Mouse (Mus musculus) heart, adult 8-10 months (tissue): ENCODE data around the gene Exosc10. TPM values are rescaled to one million over a fixed set of nuclear protein-coding genes. Genes with fewer than 3 reads are reported as not detected.

ENCODE experiments used
- DNase-seq: peaks from one replicate; pipeline ENCODE4 v3.0.0; 2022; ENCODE audit warnings: low spot score
- total RNA-seq, 4 experiments: library from RNA; stranded (reverse); gene quantifications; 2 replicates each; pipeline ENCODE4 v1.2.4; 2022

Gene Exosc10
- total RNA-seq, 4 experiments from 2014 or later = 31.6 to 40.9 (median 35.7) TPM

DNA sequence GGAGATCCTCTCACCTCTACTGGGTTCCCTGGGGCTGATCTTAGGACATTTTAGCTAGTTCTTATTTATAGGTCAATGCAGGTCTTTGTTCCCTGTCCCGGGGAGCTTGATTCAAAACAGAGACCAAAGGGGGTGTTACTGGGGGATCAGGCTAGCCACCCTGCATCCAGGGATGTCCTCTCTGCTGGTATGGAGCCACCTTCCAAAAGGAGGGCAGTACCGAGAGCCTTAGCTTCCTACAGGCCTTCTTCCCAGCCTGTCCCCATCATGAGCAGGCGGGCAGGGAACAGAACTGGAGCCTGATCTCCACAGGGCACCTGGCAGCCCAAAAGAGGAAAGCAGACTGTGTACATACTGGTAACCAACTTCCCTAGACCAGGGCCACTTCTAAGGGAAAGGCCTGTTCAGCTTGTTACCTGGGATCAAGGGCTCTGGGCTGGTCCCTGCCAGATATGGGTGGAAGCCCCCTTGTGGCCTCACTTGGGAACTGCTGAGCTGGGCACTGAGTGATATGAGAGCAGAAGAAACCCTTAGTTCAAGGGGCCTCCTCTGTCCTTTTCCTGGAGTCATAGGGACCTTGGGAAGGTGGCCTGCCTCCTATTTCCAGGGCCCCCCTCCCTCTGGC lies 46.4 kb downstream of the Exosc10 start:
- DNase-seq = no peak

DNA sequence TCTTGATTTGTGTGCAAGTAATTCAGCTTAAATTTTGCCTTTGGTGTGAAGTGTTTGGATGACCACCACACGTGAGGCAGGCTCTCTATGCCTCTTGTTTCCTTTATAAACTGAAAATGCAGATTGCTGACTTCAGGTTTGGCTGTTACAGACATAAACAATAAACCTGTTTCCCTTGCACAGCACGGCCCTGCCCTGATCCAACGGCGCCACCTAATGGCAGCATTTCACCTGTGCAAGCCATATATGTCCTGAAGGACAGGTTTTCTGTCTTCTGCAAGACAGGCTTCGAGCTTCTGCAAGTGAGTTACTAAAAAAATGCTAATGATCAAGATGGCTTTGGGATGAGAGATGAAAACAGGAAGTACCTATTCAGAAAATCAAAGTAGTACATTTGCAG lies 49.5 kb downstream of the Exosc10 start:
- peak; percentile 65 for DNase-seq

DNA sequence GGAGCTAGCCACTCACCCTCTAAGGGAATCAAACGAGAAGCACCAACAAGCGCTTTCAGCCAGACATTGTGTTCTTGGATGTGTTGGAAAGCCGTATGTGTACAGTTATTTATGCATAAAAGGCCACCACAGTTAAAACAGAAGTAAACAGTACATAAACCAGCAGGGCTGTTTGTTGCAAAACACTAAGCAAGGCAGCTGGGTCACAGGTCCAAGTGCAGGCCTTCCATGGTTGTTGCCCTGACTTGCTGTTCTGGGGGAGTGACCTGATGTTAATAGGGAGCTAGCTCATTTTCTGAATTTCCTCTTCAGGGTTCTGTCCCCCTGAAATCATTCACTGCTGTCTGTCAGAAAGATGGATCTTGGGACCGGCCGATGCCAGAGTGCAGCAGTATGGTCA lies 51.6 kb downstream of the Exosc10 start:
- no peak for DNase-seq

DNA sequence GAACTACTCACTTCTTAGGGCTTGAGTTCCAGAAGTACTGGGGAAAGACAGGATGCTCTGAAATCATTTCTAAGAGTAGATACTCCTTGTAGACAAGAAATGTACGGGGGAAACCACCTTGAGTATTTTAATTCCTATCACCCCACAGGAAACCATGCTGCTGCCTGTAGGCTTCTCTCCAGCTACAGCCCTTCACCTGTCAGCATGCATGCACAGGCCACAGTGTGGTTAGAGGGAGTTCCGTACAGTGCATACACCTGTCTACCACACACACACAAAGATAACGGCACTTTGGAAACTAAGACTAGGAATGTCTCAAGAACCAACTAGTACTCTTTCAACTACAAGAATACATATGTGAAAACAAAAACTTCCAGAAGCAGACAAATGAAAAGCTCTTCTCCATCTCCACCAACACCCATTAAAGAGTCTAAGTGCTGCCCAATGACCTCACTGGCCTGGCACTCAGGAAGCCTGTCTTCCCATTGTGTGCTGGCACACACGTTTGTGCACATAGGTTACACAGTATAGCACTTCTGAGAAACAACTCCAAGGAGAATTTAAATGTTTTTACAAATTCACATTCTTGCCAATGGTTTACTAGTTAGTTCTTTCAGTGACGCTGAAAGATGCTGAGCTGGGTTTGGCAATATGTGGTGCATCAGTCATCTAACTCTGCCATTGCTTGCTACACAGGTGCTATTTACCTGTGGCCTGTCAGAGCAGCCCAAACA lies 52.6 kb downstream of the Exosc10 start:
- DNase-seq = no peak

DNA sequence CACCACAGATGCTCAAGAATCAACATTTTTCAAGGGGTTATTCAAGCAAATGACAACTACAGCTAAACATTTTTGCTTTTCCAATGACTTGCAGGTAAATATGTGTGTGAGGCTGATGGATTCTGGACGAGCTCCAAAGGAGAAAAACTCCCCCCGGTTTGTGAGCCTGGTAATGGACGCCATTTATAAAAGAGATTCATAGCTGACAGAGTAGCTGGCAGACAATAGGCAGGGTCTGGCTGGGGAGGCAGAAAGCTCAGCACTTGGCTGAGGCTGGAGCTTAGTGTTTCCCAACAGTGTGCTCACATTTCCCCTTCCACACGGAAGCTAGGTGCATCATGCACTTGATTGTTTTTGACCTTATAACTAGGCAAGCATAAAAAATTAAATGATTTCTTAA lies 54.3 kb downstream of the Exosc10 start:
- DNase-seq = no peak

DNA sequence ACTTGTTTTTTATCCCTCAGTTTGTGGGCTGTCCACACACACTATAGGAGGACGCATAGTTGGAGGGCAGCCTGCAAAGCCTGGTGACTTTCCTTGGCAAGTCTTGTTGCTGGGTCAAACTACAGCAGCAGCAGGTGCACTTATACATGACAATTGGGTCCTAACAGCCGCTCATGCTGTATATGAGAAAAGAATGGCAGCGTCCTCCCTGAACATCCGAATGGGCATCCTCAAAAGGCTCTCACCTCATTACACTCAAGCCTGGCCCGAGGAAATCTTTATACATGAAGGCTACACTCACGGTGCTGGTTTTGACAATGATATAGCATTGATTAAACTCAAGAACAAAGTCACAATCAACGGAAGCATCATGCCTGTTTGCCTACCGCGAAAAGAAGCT lies 55.5 kb downstream of the Exosc10 start:
- DNase-seq = no peak

DNA sequence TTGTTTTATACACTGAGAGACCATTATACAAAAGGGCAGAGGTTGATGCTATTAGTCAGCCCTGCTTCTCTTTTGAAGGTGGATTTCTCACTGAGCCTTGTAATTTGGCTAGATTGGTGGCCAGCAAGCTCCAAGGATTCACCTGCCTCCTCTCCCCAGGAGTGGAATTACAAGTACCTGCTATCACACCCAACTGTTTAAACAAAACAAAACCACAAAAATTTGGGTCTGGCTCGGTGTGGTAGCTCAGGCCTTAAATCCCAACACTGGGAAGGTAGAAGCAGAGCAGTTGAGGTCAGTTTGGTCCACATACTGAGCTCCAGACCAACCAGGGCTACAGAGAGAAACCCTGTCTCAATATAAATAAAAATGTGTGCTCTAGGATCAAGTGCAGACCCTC lies 61.6 kb downstream of the Exosc10 start:
- DNase-seq = no peak

DNA sequence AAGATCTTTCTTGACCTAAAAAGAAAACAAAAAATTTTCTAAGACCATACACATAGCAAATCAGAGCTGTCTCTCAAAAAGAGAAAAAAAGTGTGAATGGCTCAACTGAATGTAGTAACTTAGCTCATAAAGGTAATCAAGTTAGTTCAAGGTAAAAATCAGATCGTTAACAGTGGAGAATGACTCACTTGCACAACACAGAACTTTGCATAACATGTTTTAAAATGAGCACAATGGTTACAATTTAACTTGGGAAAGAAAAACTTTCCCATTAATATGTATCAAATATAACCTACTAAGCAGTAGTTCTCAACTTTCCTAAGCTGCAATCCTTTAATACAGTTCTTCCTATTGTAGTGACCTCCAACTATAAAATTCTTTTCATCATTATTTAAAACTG lies 62.5 kb downstream of the Exosc10 start:
- DNase-seq = no peak

DNA sequence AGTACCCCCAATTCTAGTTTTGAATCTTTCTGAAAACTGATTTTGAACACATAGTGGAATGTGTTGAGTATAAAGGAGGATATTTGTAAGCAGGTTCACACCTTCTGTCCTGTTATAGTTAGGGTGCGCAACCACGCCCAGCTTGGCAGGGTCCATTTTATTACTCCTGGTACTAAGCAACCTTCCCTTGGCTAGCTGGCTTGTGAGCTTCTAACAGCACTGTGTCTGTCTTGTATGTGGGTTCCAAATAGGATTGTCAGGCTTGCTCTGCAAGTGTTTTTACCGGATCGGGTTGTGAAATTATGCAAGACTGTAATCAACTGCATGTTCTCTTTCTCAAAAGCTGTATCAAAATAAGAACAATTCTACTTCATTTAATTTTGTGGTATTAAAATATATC lies 64.3 kb downstream of the Exosc10 start:
- no peak for DNase-seq

DNA sequence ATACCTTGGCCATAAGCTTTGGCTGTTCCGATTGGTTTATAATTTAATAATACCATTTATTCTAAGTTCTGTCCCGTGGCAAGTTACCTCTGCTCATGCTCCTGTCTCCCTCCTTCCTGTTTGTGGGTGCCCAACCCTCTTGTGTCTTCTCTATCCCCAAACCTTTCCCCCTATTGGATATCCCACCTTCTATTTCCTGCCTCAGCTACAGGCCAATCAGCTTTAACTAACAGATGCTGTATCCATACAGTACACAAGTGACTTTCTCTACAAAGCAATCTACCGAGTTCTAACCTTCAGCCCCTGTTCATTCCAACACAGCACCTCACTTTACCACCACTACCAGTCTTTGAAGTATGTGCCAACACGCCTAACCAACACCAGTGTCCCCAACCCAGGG lies 65.4 kb downstream of the Exosc10 start:
- DNase-seq = no peak

DNA sequence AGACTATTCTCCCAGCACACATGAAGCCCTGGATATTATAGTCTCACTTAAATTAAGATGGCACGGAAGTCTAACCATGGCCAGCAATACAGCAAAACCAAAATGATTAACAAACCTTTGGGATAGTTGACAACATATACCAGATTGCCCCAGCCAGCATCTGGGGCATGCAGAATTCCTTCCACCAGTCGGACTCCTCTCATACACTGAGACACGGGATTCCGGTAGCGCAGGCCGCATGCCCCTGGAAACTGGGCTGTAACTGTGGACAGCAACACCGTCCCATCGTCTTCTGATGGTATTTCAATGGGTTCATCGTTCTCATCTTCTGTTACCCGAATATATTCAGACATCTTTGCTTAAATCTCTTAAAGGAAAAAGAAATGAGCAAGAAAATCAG lies 66.8 kb downstream of the Exosc10 start:
- no peak for DNase-seq

DNA sequence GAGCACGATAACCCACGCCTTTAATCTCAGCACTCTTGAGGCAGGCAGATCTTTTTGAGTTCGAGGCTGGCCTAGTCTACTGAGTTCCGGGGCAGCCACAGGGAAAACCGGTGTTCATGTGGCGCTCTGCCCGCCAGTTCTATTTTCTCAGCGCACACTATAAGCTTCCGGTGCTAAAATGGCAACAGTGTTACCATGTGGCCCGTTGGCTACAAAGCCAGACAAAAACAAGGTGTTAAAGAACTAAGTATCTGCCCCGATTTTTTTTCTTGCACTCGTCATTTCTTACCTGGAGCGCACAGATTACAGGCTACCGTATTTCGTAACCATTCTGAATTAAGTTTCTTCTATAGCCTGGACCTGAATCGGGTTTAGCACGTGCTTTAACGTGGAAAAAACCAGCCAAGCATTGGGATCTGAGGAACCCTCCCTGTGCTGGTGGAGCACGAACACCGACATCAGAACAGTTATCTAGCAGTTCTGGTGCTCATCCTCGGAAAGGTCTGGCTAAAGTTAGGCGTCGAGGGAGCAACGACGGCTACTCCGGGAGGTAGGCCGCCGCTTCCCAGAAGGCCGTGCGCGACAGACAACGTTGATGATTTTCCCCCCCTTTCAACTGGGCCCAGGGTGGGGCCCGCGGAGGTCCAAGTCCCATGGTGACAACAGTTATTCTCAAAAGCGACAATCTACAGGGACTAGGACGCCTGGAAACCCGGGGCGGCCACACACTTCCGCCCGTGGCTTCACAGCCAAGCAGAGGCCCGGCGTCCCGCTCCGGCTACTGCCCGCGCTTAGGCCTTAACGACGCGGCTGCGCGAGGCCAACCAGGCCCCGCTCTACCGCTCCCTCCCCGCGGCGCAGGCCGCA lies 67.8 kb downstream of the Exosc10 start:
- no peak for DNase-seq

DNA sequence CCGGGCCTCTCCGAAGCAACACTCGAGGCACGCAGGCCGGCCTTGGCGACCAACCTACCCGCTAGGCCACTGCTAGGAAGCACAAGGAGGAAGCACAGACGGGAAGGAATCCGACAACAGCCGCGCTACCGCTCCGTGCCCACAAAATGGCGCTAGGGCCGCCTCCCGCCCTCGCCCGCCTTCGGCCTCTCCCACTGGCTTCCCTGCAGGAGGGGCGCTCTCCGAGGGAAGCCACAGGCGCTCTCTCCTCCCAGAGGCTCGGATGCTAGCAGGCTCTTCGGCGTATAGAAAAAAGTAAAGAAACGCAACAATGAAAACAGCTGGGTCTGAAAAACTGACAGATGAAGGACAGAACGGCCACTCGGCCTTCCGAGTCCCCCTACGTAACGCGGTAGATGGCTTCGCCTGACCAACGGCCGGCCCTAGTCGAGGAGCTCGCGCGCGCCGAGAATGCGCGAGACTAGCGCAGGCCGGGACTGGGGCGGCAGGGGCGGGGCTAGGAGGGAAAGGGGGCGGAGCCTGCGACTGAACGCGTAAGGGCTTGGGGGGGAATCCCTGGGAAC lies 68.5 kb downstream of the Exosc10 start, which contains the start of gene Tardbp:
Gene Tardbp, minus strand, starts transcription at position 397 of the 563 bp plus-strand sequence.
- DNase-seq = peak; percentile 94

DNA sequence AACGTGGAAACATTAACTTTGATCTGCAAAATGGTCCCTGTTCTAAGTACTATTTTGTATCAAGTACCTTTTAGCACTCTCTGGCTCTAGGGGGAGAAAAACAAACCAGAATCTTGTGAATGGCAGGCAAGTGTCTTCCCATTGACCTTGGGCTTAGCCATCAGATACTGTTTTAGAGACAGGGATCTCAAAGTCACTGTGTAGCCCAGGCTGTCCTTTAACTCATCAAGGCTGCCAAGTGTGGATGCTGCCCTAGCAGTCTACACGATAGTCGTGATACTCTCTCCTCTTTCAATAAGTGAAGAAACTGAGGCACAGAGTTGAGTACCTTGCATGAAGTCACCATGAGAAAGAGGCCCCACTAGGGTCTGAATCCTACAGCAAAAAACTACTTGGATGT lies 69.0 kb downstream of the Exosc10 start:
- DNase-seq = no peak

Other genes with a start within 250 kb of the Exosc10 start
- gene Ubiad1, start 113.7 kb upstream of the Exosc10 start, total RNA-seq = 10 to 100 TPM; 14.7 to 19.5 (median 16.1) TPM
- gene Mtor, start 109.8 kb upstream of the Exosc10 start, total RNA-seq = 10 to 100 TPM; 43.9 to 59.9 (median 52.8) TPM
- gene Angptl7, start 58.0 kb upstream of the Exosc10 start, total RNA-seq = 1 to 10 TPM in 2 of 4 experiments, under 1 TPM in 2; 0.72 to 1.8 (median 1.3) TPM
- 10 to 100 TPM; 16.1 to 19.6 (median 17.7) TPM for gene Srm, start 33.1 kb downstream of the Exosc10 start, total RNA-seq
- 1 to 10 TPM in 1 of 4 experiments, under 1 TPM in 3; 0.29 to 1.2 (median 0.33) TPM for gene Masp2, start 44.1 kb downstream of the Exosc10 start, total RNA-seq
- gene Tardbp, start 68.6 kb downstream of the Exosc10 start, total RNA-seq = 100 to 1,000 TPM; 108 to 133 (median 124) TPM
- 1 to 10 TPM; 5.2 to 8.4 (median 6.7) TPM for gene Gm572, start 84.9 kb downstream of the Exosc10 start, total RNA-seq
- gene Casz1, start 246.0 kb downstream of the Exosc10 start, total RNA-seq = 10 to 100 TPM; 40.6 to 49.5 (median 47.3) TPM